Mouse (Mus musculus) thymus, adult 2 months (tissue): ENCODE measurements around the gene Gm9936.

ENCODE experiments used
- CTCF ChIP-seq: fragments of 200-500 bp; IDR thresholded peaks from 2 replicates; pipeline ENCODE4 v1.5.1; 2012; ENCODE audit warnings: mild to moderate bottlenecking, control low read depth, low read length, moderate library complexity, borderline replicate concordance; ENCODE audit not compliant: control insufficient read depth, poor library complexity, insufficient read depth; ENCODE audit errors: extremely low read depth
- POLR2A ChIP-seq: fragments of 200-500 bp; IDR thresholded peaks from 2 replicates; pipeline ENCODE4 v1.6.1; 2012; ENCODE audit warnings: mild to moderate bottlenecking, low read length, control low read depth, moderate library complexity; ENCODE audit not compliant: control insufficient read depth, poor library complexity, insufficient read depth; ENCODE audit errors: extremely low read depth

GRCm38 (mm10) chr5:114883022-114883421, 24.5 kb upstream of the Gm9936 start:
- TF ChIP-seq POLR2A (no peak), CTCF (no peak)
